ENCODE assay signal across 12 mouse cellular contexts in the genomic region with DNA sequence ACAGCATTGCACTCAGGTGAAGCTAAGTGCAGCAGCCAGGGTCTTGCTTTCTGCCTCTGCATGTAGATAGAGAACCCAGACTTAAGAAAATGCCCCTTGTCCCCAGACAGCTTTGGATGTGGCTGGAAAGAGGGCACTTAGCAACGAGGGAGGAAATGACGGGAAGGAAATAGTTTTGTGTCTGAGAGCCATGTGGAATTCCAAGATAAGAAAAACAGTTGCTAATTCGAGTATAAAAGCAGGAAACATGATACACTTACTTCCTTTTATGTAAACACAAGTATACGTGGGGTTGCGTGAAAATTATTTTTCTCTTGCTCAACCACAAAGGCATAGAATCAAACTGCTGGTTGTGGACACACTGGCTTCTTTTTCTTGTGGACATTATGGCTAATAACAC. TPM values are rescaled to one million over a fixed set of nuclear protein-coding genes. Genes with fewer than 3 reads are reported as not detected.
DNase-seq lines count a peak whose midpoint lies in the region; ATAC-seq and TF ChIP-seq lines count a peak whose summit lies in the region.
"Had no signal": no experiment of that assay in that cellular context is flagged by ENCODE, and none has a peak within 500 bp of the region (broad histone marks: within the 10 kb centered on the region; RNA-seq: fewer than 3 reads in every experiment).

Myct1 (plus strand) TSS at position 312 of the 400 bp plus-strand sequence.

- TF ChIP-seq POLR2A in lung, adult 2 months (IDR thresholded peaks at IDR 0.05; ENCODE audit: borderline replicate concordance, extremely low read depth, low read depth, low read length) = no peak

- H3K27ac ChIP-seq in heart, embryonic 11.5 days (ENCODE audit: low read depth, low read length) = peak within 1 kb of the TSS; percentile 46
- H3K27ac ChIP-seq in stomach, postnatal 0 days (replicated peaks) = no peak within 1 kb of the TSS
- H3K27ac ChIP-seq: embryonic facial prominence, embryonic 12.5 days; limb, embryonic 13.5 days had no signal

- peak; percentile 55 for ATAC-seq in heart, embryonic 11.5 days (replicated peaks; ENCODE audit: insufficient number of reproducible peaks, low FRiP score, low TSS enrichment)
- no peak for ATAC-seq in stomach, postnatal 0 days (ENCODE audit: low FRiP score, low TSS enrichment)
- ATAC-seq: Patski had no signal

- no peaks in the 10 kb centered on the region for H3K36me3 ChIP-seq in heart, embryonic 11.5 days (ENCODE audit: control insufficient read depth, insufficient read depth, low read length)
- no peaks in the 10 kb centered on the region for H3K36me3 ChIP-seq in stomach, postnatal 0 days (ENCODE audit: control insufficient read depth, insufficient read depth, low read length)
- H3K36me3 ChIP-seq: embryonic facial prominence, embryonic 12.5 days; limb, embryonic 13.5 days had no signal

- no peak for TF ChIP-seq EP300 in stomach, postnatal 0 days (optimal IDR thresholded peaks at IDR 0.05)

- WGBS in lung, adult 2 months = 2% methylated on average over 5 of the region's 5 CpGs
- WGBS in heart, embryonic 11.5 days (ENCODE audit: insufficient replicate concordance) = 19% methylated on average over 5 of the region's 5 CpGs
- WGBS in stomach, postnatal 0 days = 14% methylated on average over 5 of the region's 5 CpGs

- peak within 1 kb of the TSS; percentile 29 for H3K4me2 ChIP-seq in heart, embryonic 11.5 days
- no peak within 1 kb of the TSS for H3K4me2 ChIP-seq in stomach, postnatal 0 days (replicated peaks; ENCODE audit: low read depth)
- H3K4me2 ChIP-seq: embryonic facial prominence, embryonic 12.5 days; limb, embryonic 13.5 days had no signal

- peak within 1 kb of the TSS; percentile 58 for H3K4me3 ChIP-seq in lung, adult 2 months (replicated peaks; ENCODE audit: extremely low read depth, low read depth, low read length)
- 0 out of 2 replicates have a peak within 1 kb of the TSS, but pooled peaks have one; percentile 5 for H3K4me3 ChIP-seq in heart, embryonic 11.5 days (ENCODE audit: low read depth, low read length)
- H3K4me3 ChIP-seq in stomach, postnatal 0 days (ENCODE audit: low read depth, low read length) = 0 out of 2 replicates have a peak within 1 kb of the TSS, but pooled peaks have one; percentile 13
- H3K4me3 ChIP-seq: embryonic facial prominence, embryonic 12.5 days; limb, embryonic 13.5 days had no signal

- H3K4me1 ChIP-seq in lung, adult 2 months (ENCODE audit: control insufficient read depth, insufficient read depth, low read length) = peaks cover 16% of the 10 kb centered on the region
- H3K4me1 ChIP-seq in heart, embryonic 11.5 days (ENCODE audit: control insufficient read depth, insufficient read depth, low read length) = peaks cover 7% of the 10 kb centered on the region; the same call in 1 of the 2 replicates
- no peaks in the 10 kb centered on the region for H3K4me1 ChIP-seq in stomach, postnatal 0 days (replicated peaks; ENCODE audit: control insufficient read depth, insufficient read depth)
- H3K4me1 ChIP-seq: embryonic facial prominence, embryonic 12.5 days; limb, embryonic 13.5 days had no signal

- no peak for TF ChIP-seq CTCF in lung, adult 2 months (IDR thresholded peaks at IDR 0.05; ENCODE audit: insufficient read depth, low read length)
- no peak for TF ChIP-seq CTCF in stomach, postnatal 0 days (IDR thresholded peaks at IDR 0.05; ENCODE audit: low read depth)

- H3K9ac ChIP-seq in heart, embryonic 11.5 days (ENCODE audit: low read depth, low read length) = 0 out of 2 replicates have a peak within 1 kb of the TSS, but pooled peaks have one; percentile 28
- H3K9ac ChIP-seq in stomach, postnatal 0 days (ENCODE audit: low read length) = no peak within 1 kb of the TSS
- H3K9ac ChIP-seq: embryonic facial prominence, embryonic 12.5 days; limb, embryonic 13.5 days had no signal

- DNase-seq in lung, adult 2 months = no peak
- DNase-seq in lung, postnatal 14 days = no peak
- peak; percentile 17 to 30 for DNase-seq in kidney, postnatal 36 days
- DNase-seq in stomach, postnatal 0 days (ENCODE audit: low spot score) = no peak
- DNase-seq in Muller cell, postnatal 12 days (ENCODE audit: inconsistent ontology term) = no peak
- DNase-seq in layer of hippocampus, adult 9-10 months (ENCODE audit: low spot score) = no peak
- DNase-seq: retina, postnatal 1 day; thymus, postnatal 36 days had no signal

- no peaks in the 10 kb centered on the region for H3K9me3 ChIP-seq in heart, embryonic 11.5 days (replicated peaks; ENCODE audit: control insufficient read depth, low read length)
- no peaks in the 10 kb centered on the region for H3K9me3 ChIP-seq in stomach, postnatal 0 days (ENCODE audit: control insufficient read depth, low read length)
- H3K9me3 ChIP-seq: embryonic facial prominence, embryonic 12.5 days; limb, embryonic 13.5 days had no signal

- H3K27me3 ChIP-seq in heart, embryonic 11.5 days (ENCODE audit: control insufficient read depth, insufficient read depth, low read length) = no peaks in the 10 kb centered on the region
- no peaks in the 10 kb centered on the region for H3K27me3 ChIP-seq in stomach, postnatal 0 days (ENCODE audit: control insufficient read depth, insufficient read depth, low read length)
- H3K27me3 ChIP-seq: embryonic facial prominence, embryonic 12.5 days; limb, embryonic 13.5 days had no signal

RNA-seq across cellular contexts. Expression of gene Myct1, which starts in this region (rescaled TPM):
- 24.7 and 31.2 TPM in 2 replicates for polyA plus RNA-seq in lung, adult 2 months (2012; rRNA removed)
- polyA plus RNA-seq in heart, embryonic 11.5 days (2014; fragmentation: Nextera tagmentation; extraction: Ambion mirVana) = 3.8 and 4.5 TPM in 2 replicates
- polyA plus RNA-seq in stomach, postnatal 0 days (2015; fragmentation: Nextera tagmentation; extraction: Ambion mirVana) = 2.4 and 2.6 TPM in 2 replicates
- polyA plus RNA-seq: Patski had no signal

Comparison
In these comparisons a context has a peak if more than half of its experiments do, and no peak if none do; other contexts are left out.
1. DNase-seq: peak in kidney, postnatal 36 days (2 of 2); none in lung, adult 2 months (single experiment), lung, postnatal 14 days (single experiment), stomach, postnatal 0 days (single experiment), Muller cell, postnatal 12 days (single experiment) and layer of hippocampus, adult 9-10 months (single experiment).
2. H3K4me3 ChIP-seq: peak in every context shown above with its lines; median percentile 58 in lung, adult 2 months; 13 in stomach, postnatal 0 days; 5 in heart, embryonic 11.5 days.